Mouse (Mus musculus) lung, postnatal 10 days (tissue): ENCODE results near the gene Mllt11.

Source experiments
- DNase-seq: peaks from one replicate; pipeline ENCODE4 v3.0.0; 2021

Mllt11 gene

GRCm38 (mm10) chr3:95231298-95232221 is at the start of gene Mllt11:
Gene Mllt11, minus strand, starts transcription at chr3:95232171.
- DNase-seq, result peak; percentile 40

GRCm38 (mm10) chr3:95281216-95282126 is 49.5 kb upstream of the Mllt11 start, which contains the start of the genes Mindy1 and Prune1:
Gene Mindy1, plus strand, starts transcription at chr3:95281345.
Gene Prune1, minus strand, starts transcription at chr3:95282076.
- peak; percentile 99 for DNase-seq

- DNase-seq, result peak; percentile 64
These were observed 48.8 kb upstream of the Mllt11 start for GRCm38 (mm10) chr3:95280747-95281146.

DNA sequence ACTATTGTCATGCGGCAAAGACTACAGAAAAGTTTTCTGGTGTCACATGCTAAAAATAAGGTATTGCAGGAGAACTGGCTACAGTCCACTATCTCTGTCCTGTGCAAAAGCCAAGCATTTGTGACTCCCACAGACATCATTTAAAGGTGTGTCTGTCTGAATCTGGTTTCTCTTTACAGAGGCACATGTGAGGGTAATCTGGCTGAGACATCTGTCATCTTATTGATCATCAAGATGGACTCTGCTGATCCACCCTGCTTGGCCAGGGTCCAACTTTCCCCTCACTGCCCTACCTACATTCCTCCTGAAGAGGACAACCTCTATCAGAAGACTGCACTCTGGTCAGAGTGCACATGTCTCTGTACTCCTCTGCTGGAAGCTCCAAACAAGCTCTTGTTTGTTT is 45.2 kb upstream of the Mllt11 start:
- no peak for DNase-seq

DNA sequence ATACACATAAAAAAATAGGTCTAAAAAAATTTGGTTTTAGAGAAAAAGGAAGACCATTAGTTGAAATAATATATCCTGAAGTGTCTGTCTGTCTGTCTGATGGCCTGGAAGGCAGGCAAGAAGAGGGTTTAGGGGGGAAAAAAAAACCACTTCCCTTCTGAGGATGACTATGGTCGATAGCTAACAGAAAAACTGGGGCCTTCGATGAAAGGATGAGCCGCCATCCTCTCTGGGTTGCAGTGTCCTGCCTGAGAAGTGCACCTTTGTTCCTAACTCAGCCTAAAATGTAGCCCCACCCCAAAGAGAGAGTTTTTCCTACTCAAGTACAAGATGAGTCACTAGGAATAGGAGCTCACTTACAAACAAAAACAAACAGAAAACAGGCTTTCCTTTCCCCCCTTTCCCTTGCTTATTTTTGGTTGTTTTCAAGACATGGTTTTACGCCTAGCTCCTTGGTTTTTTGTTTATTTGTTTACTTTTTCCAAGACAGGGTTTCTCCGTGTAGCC is 44.5 kb upstream of the Mllt11 start:
- DNase-seq, result no peak

DNA sequence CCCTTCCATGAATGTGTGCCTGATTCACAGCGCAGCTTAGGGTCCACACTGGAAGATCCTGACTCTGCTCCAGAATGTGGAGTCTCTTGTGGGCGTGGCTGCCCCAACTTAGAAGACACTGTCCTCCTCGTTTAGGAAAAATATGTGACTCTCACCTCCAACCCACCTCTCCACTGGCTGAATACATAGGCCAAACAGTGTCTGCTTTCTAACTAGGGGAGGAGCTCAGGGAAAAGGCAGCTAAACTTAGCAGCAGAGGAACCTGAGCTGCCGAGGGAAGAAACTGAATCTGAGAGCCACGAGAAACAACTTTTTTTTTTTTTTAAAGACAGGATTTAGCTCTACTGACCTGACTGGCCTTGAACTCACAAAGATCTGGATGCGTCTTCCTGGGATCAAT is 43.2 kb upstream of the Mllt11 start:
- DNase-seq, result no peak

- DNase-seq, result no peak
These were observed 42.5 kb upstream of the Mllt11 start for GRCm38 (mm10) chr3:95274453-95274852.

DNA sequence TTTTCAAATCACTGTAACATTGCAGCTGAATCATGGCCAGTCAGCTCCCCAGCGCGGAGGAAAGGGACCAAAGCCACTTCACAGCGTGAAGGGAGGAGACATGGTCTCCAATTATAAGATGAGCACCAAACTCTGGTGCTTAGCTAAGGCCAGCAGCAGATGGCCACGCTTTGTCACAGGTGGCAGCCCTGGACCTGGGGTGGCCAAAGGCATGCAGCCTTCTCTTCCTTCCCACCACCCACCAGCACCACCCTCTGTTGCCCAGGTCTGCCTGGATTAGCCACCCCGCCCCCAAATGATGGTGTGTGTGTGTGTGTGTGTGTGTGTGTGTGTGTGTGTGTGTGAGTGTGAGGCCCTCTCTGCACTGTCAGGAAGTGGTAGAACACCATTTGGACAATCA is 41.5 kb upstream of the Mllt11 start:
- DNase-seq, result no peak

DNA sequence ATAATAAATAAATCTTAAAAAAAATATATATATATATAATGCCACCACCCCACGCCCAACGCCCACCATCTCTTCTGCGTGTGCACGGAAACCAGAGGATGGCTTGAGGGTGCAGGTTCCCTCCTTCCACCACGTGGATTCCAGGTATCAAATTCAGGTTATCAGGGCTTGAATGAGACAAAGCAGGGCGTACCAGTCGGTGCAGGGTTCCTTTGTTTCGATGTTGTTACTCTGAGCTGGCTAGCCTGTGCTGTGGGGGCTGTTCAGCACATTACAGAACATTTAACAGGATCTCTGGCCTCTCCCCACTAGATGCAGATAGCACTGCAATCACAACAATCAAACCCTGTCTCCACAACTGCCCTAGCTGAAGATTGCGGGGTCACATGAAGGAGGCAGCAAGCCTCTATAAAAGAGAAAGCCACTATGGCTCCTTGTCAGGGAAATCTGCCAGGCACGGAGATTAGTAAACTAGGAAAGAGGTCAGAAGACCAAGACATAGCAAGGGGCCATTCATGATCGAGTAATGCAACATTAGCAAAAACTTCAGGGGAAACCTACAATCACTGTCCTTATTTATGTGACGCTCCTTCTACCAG is 38.9 kb upstream of the Mllt11 start:
- no peak for DNase-seq

- DNase-seq, result no peak
These were observed 37.8 kb upstream of the Mllt11 start for GRCm38 (mm10) chr3:95269789-95270188.

GRCm38 (mm10) chr3:95267855-95268254 is 35.9 kb upstream of the Mllt11 start:
- no peak for DNase-seq

DNA sequence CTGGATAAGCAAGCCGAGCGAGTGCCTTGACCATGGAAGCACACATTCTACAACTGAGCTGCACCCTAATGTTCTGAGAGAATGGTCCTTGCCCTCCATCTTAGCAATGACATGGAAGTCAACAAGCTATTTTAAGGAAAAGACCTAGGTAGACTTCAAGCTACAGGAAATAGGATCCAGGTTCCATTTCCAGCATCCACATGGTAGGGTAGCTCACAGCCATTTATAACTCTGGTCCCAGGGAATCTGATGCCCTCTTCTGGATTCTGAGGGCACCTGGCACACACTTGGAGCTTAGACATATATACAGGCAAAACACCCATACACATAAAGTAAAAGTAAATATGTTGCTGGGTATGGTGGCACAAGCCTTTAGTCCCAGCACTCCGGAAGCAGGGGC is 34.1 kb upstream of the Mllt11 start:
- no peak for DNase-seq

GRCm38 (mm10) chr3:95264724-95265123 is 32.8 kb upstream of the Mllt11 start:
- DNase-seq, result no peak

DNA sequence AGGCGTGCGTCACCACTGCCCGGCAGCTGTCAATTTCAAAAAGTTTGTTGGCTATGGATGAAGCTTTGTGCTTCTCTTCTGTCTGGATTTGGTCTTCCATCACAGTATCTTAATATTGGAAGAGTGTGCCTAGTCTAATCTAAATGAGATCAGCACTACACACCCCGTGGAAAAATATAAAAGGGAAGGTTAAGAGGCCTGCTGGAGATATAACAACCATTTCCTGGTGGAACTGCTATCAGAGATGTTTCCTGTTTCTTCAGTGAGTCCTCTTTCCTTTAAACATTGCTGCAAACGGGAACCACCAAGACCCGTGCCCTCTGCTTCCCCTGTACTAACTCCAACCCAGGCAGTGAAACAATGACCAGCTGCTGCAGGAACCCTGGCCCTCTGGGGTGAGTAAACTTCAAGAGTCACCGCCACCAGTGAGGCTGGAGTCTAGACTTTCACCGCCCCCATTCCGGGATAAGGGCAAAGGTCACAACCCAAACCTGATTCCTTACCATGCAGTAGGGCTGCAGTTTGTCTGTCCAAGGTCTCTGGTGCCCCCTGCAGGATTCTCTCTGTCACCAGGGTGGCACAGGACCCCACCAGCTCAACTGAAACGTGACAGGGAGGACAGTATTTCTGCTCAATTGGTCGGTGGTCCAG is 31.2 kb upstream of the Mllt11 start:
- DNase-seq, result peak; percentile 86

- DNase-seq, result no peak
These were observed 30.0 kb upstream of the Mllt11 start for GRCm38 (mm10) chr3:95261975-95262374.

DNA sequence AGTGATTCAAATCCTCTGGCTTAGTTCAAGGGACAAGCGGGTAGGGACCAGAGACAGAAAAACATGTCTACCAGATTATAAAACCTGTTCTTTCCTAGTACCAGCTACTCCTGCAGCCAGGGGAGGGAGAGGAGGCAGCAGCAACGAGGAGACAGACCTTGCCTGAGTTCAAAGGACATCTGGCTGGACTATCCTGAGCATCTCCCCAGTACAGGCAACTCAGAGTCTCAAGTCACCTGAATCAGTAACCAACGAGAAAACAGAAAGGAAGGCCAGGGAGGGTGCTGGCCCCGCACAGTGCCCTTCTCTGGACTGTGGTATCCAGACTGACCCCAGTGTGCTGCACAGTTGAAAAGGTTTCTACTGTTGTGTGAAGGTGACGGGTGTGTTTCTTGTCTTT is 25.0 kb upstream of the Mllt11 start:
- DNase-seq, result no peak

- DNase-seq, result no peak
These were observed 18.9 kb upstream of the Mllt11 start, which contains the start of gene Bnipl for GRCm38 (mm10) chr3:95250783-95251424. Gene Bnipl, minus strand, starts transcription at chr3:95251193.

GRCm38 (mm10) chr3:95250361-95250760 is 18.4 kb upstream of the Mllt11 start:
- DNase-seq, result no peak

DNA sequence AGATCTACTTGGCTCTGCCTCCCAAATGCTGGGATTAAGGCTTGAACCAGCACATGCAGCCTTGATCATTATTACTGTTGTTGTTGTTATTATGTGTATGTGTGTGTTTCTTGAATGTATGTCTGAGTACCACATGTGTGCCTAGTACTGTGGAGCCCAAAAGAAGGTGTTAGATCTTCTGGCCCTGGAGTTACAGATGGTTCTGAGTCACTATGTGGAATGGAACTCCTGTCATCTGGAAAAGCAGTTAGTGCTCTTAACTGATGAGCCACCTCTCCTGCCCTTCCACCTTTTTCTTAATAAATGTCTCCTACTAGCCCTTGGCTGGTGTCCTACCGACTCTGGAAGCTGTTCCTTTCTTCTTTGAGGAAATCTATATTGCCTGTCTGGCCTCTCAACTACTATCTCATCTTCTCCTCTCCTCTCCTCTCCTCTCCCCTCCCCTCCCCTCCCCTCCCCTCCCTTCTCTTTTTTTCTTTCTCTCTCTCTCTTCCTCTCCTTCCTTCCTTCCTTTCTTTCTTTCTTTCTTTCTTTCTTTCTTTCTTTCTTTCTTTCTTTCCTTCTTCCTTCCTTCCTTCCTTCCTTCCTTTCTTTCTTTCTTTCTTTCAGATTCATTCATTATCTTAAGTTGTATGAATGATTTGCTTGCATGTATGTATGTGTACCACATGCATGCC is 15.8 kb upstream of the Mllt11 start:
- DNase-seq, result no peak

DNA sequence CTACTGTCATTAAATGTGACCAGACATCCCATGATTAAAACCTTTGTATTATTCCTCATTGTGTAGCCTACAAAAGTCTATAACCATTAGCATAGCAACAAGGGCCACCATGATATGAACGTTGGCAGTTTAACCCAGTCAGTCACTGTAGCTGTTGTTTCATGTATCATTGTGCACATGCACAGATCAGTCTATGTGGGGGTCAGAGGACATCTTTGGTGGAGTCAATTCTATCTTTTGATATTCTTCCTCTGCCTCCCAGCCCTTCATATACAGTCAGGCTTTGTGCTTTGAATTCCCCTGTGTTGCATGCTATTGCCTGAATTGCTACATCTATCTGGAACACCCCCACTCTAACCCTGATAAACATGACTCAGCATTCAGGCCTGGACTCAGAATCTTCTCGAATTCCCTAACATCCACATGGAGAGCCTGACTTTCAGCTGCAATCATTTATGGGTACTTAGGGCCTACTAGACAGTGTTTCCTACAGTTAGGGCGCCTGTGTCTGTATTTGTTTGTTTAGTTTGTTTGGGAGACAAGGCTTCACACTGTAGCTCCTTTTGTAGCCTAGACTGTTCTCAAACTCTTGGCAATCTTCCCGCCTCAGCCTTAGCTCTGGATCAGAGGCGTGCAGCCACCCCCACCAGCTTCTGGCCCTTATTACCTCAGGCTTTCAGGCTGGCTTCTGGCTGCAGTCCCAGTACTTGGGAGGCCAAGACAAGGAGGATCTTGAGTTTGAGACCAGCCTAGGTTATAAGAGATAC is 14.7 kb upstream of the Mllt11 start:
- DNase-seq, result peak; percentile 72
